Mouse (Mus musculus) c-Kit-positive CD71-positive TER-119-positive erythroid progenitor cells, embryonic 14.5 days (primary cell): Measurements from ENCODE around the gene Wscd2.

Experiments
- DNase-seq: peaks from one replicate; pipeline ENCODE4 v3.0.0-alpha.2; 2013; ENCODE audit warnings: low spot score

The Wscd2 gene

GRCm38 (mm10) chr5:113618716-113619115, 128.6 kb downstream of the Wscd2 start:
- no peak for DNase-seq

DNA sequence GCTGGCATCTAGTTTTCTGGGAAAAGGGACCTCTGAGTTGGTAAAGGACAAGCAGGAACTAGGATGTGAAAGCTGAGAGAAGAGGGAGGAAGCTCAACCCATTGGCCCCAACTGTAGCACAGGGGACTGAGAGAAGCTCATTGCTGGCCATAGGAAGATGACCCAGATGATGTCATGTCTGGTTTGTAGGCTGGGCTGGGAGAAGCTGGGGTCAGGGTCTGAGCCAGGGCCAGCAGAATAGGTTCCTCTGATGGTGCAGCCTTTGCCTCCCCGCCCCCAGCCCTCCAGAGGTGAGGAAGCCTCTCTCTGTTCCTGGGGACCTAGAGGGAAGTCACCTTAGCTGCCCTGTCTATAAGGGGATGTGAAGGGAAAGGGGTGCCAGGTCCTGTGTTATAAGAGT, 129.0 kb downstream of the Wscd2 start:
- no peak for DNase-seq

GRCm38 (mm10) chr5:113620130-113620716, 130.1 kb downstream of the Wscd2 start:
- DNase-seq = no peak

DNA sequence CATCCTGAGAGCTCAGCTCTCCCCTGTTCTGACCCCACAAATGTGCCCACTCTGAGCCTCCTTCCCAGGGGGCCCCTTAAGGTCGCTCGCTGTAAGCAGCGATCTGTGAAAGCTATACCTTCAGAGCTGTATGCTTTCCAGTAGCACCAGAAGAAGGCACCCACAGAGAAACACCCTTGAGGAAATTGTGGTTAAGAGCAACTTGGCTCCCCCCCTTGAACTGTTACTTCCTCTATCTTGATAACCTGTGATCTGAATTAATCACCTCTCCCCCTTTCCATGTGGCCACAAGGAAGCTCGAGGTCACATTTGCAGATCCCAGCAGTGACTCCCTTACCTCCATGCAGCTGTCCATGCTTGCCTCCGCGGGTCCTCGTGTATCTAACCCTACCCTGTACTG, 130.9 kb downstream of the Wscd2 start:
- no peak for DNase-seq

GRCm38 (mm10) chr5:113623052-113623451, 132.9 kb downstream of the Wscd2 start:
- no peak for DNase-seq

DNA sequence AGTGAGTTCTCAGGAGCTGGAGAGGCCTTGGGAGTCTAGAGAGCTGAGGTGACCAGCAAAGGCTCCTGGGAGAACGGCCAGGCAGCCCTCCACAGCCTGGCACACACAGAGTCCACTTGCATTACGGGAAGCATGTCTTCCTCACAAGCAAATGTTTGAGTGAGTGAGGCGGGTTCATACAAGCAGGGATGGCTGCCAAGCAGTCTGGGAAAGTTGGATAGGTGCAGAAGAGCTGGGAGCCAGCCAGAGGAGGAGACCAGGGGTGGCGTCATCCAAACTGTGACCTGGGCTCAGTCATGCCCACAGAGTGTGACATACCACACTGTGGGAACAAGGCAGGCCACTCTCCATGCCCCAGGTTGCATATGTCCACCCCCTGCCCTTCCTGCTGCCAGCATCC, 134.9 kb downstream of the Wscd2 start:
- DNase-seq = no peak

DNA sequence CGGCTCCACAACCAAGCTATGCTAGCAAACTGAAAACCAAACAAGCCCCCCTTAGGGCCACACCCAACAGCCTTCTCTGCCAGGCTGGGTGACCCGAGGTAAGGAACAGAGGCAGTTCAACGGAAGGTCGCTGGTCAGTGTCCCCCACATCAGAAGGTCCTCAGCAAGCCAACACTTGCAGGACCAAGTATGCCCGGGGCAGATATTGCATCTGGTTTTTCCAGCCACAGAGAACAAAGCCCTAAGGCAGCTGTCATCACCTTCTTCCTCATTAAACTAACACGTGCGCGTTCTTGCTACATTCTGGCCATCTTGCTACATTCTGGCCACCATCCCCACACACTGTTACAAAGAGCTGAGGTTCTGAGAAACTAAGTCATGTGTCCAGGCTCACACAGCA, 136.2 kb downstream of the Wscd2 start:
- DNase-seq = no peak

DNA sequence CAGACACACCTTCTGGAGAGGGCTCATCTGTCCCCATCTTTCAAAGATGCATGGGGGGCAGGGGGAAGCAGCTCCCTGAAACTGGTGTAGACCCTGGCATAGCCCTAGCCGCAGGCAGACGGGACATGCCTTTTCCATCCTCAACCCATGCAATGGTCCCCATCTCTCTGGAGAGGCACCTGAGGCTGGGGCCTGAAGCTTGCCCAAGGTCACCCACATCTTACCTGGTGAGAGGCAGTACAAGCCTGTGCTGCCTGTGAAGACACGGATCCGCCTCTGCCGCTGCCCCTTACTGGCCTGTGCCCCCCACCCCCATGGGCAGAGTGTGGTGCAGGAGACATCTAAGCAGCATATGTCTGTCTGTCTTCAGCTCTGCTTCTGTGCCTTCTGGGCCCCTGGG, 136.9 kb downstream of the Wscd2 start:
- DNase-seq = no peak

DNA sequence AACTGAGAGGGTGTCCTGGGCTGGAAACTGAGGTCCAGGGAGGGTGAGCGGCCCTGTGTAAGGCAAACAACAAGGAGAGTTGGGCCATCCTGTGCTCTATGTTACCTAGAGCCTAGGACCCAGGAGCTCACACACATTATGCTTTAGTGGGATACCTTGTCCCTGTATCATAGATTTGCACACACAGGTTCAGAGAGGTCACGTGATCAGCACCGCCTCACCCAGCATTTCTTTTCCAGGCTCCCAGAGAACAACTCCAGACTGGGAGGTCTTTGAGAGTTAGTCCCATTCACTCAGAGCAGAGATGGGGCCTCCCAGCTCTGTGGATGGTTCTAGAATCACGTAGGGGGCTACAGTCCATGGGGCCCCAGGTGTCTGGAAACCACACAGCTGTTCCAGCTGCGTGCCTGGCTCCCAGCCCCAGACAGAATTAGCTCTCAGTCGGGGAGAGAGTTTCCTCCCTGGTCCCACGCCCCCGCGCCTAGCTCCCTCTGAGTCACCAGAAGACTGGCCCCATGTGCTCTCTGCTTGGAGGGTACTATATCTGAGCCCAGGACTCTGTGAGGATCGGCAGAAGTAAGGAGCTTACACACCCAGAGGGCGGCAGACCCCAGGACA, 137.8 kb downstream of the Wscd2 start:
- DNase-seq = no peak

DNA sequence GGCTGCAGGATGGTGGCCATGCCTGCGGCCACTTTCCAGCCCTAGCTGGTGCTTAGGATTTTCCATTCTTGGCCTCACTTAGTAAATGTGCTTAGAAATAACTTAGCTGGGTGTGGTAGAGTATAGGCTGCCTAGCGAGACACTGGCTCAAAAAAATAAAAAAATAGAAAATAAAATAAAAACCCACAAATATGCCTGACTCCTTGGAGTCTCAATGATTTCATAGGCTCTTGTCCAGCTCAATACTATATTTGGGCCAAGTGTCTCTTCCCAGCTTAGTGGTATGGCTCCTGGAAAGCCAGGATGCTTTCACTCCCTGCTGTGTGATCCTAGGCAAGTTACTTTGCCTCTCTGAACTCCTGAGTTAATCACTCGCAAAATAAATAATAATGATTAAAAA, 139.1 kb downstream of the Wscd2 start:
- no peak for DNase-seq

- no peak for DNase-seq
Observed at GRCm38 (mm10) chr5:113630116-113630515, 140.0 kb downstream of the Wscd2 start.

- no peak for DNase-seq
Observed at GRCm38 (mm10) chr5:113633037-113633714, 143.0 kb downstream of the Wscd2 start.

GRCm38 (mm10) chr5:113634024-113634651, 144.0 kb downstream of the Wscd2 start:
- no peak for DNase-seq

DNA sequence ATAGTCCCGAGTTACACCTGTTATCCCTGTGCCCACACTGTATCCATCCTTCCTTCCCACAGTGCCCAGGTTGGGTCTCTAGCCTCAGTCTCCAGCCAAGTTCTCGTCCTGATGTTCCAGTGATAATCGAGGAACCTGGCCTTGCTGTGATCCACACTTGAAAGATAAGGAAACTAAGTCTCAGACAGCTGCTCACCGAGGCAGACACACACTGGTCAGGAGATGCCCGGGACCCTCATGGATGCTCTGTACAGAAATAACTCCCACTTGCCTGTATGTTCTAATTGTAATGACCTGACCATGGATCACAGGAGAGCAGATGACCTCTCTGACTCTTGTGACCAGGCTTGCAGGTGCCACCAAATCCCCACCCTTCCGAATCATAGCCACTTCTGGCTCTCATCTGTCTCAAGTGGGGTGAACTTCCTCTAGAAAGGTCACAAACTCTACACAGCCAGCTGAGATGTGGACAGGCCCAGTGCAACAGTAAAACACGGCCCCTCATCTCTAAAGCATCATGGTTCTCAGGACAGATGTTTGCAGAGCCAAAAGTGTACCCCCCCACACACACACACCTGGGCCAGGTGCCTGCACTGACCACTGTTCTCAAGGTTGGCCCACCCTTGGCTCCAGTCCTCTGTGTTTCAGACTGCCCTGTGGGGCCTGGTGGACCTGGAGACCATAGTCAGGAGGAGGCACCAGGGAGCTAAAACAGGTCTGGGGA, 144.9 kb downstream of the Wscd2 start:
- DNase-seq = no peak

GRCm38 (mm10) chr5:113635861-113636565, 145.9 kb downstream of the Wscd2 start:
- DNase-seq = no peak

- no peak for DNase-seq
Observed at GRCm38 (mm10) chr5:113637631-113638030, 147.5 kb downstream of the Wscd2 start.

GRCm38 (mm10) chr5:113638055-113638454, 147.9 kb downstream of the Wscd2 start:
- no peak for DNase-seq

DNA sequence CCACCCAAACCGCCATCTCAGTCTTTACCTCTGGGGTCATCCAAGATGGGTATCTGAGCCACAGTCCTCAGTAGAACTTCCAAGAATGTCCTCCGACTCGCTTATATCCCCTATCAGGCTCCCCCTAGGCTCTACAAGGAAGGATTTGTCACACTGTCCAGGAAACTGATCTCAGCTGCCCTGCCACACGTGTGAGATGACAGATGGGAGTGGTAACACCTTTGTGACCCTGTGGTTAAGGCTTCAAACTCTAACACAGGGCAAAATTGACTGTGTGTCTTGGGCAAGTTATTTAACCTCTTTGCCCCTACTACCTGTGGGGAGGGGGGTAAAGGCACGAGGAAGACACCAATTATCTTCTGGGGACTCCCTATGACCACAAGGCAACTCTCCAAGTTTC, 149.0 kb downstream of the Wscd2 start:
- no peak for DNase-seq
